Mouse (Mus musculus): ENCODE data around the gene Usp13. TPM values are rescaled to one million over a fixed set of nuclear protein-coding genes. Genes with fewer than 3 reads are reported as not detected.

Usp13 gene
- polyA plus RNA-seq, 1 experiment, result 1.4 TPM

- H3K4me1 ChIP-seq (ENCODE audit: control insufficient read depth, insufficient read depth, low read length), result no peaks in the 10 kb centered on the region
- WGBS, result 1% methylated on average over 2 of the region's 2 CpGs
- H3K4me3 ChIP-seq (replicated peaks; ENCODE audit: control insufficient read depth, low read depth, low read length), result no peak overlapping the region
- no peak overlapping the region for H3K27ac ChIP-seq (ENCODE audit: control insufficient read depth, insufficient read depth, low read depth, low read length, poor library complexity)
- TF ChIP-seq POLR2A (IDR thresholded peaks at IDR 0.05; ENCODE audit: borderline replicate concordance, control insufficient read depth, low read depth, low read length), result no peak
- TF ChIP-seq CTCF (IDR thresholded peaks at IDR 0.05; ENCODE audit: control insufficient read depth, insufficient read depth, low read length), result no peak
These were observed 148.2 kb downstream of the Usp13 start for GRCm38 (mm10) chr3:32965528-32965927.

- no peak overlapping the region for H3K4me3 ChIP-seq (replicated peaks; ENCODE audit: control insufficient read depth, low read depth, low read length)
- TF ChIP-seq CTCF (IDR thresholded peaks at IDR 0.05; ENCODE audit: control insufficient read depth, insufficient read depth, low read length), result no peak
- no peak for TF ChIP-seq POLR2A (IDR thresholded peaks at IDR 0.05; ENCODE audit: borderline replicate concordance, control insufficient read depth, low read depth, low read length)
- WGBS, result 44% methylated on average over 1 of the region's 1 CpGs
- H3K27ac ChIP-seq (ENCODE audit: control insufficient read depth, insufficient read depth, low read depth, low read length, poor library complexity), result no peak overlapping the region
- no peaks in the 10 kb centered on the region for H3K4me1 ChIP-seq (ENCODE audit: control insufficient read depth, insufficient read depth, low read length)
These were observed 151.5 kb downstream of the Usp13 start for GRCm38 (mm10) chr3:32968671-32969425.

GRCm38 (mm10) chr3:32970257-32970656, 152.9 kb downstream of the Usp13 start:
- no peaks in the 10 kb centered on the region for H3K4me1 ChIP-seq (ENCODE audit: control insufficient read depth, insufficient read depth, low read length)
- no peak overlapping the region for H3K4me3 ChIP-seq (replicated peaks; ENCODE audit: control insufficient read depth, low read depth, low read length)
- no peak for TF ChIP-seq POLR2A (IDR thresholded peaks at IDR 0.05; ENCODE audit: borderline replicate concordance, control insufficient read depth, low read depth, low read length)
- no peak for TF ChIP-seq CTCF (IDR thresholded peaks at IDR 0.05; ENCODE audit: control insufficient read depth, insufficient read depth, low read length)
- WGBS, result 83% methylated on average over 1 of the region's 1 CpGs
- no peak overlapping the region for H3K27ac ChIP-seq (ENCODE audit: control insufficient read depth, insufficient read depth, low read depth, low read length, poor library complexity)

- no peak overlapping the region for H3K27ac ChIP-seq (ENCODE audit: control insufficient read depth, insufficient read depth, low read depth, low read length, poor library complexity)
- no peak for TF ChIP-seq POLR2A (IDR thresholded peaks at IDR 0.05; ENCODE audit: borderline replicate concordance, control insufficient read depth, low read depth, low read length)
- TF ChIP-seq CTCF (IDR thresholded peaks at IDR 0.05; ENCODE audit: control insufficient read depth, insufficient read depth, low read length), result no peak
- WGBS, result 11% methylated on average over 6 of the region's 6 CpGs
- no peak overlapping the region for H3K4me3 ChIP-seq (replicated peaks; ENCODE audit: control insufficient read depth, low read depth, low read length)
- H3K4me1 ChIP-seq (ENCODE audit: control insufficient read depth, insufficient read depth, low read length), result no peaks in the 10 kb centered on the region
These were observed 161.9 kb downstream of the Usp13 start for GRCm38 (mm10) chr3:32979238-32979637.

- H3K27ac ChIP-seq (ENCODE audit: control insufficient read depth, insufficient read depth, low read depth, low read length, poor library complexity), result no peak overlapping the region
- TF ChIP-seq POLR2A (IDR thresholded peaks at IDR 0.05; ENCODE audit: borderline replicate concordance, control insufficient read depth, low read depth, low read length), result no peak
- TF ChIP-seq CTCF (IDR thresholded peaks at IDR 0.05; ENCODE audit: control insufficient read depth, insufficient read depth, low read length), result no peak
- no peaks in the 10 kb centered on the region for H3K4me1 ChIP-seq (ENCODE audit: control insufficient read depth, insufficient read depth, low read length)
- H3K4me3 ChIP-seq (replicated peaks; ENCODE audit: control insufficient read depth, low read depth, low read length), result no peak overlapping the region
- 79% methylated on average over 4 of the region's 4 CpGs for WGBS
These were observed 162.6 kb downstream of the Usp13 start for GRCm38 (mm10) chr3:32979981-32980380.

GRCm38 (mm10) chr3:32985141-32985540, 167.8 kb downstream of the Usp13 start:
- no peak overlapping the region for H3K27ac ChIP-seq (ENCODE audit: control insufficient read depth, insufficient read depth, low read depth, low read length, poor library complexity)
- TF ChIP-seq CTCF (IDR thresholded peaks at IDR 0.05; ENCODE audit: control insufficient read depth, insufficient read depth, low read length) (no peak), POLR2A (IDR thresholded peaks at IDR 0.05; ENCODE audit: borderline replicate concordance, control insufficient read depth, low read depth, low read length) (no peak)
- WGBS, result 83% methylated on average over 3 of the region's 3 CpGs
- H3K4me3 ChIP-seq (replicated peaks; ENCODE audit: control insufficient read depth, low read depth, low read length), result no peak overlapping the region
- no peaks in the 10 kb centered on the region for H3K4me1 ChIP-seq (ENCODE audit: control insufficient read depth, insufficient read depth, low read length)

Other genes starting within 250 kb of the Usp13 start
- gene Gnb4, start 201.0 kb upstream of the Usp13 start, polyA plus RNA-seq (2011; ENCODE audit: insufficient read depth, insufficient read length, low replicate concordance, missing spikeins), result 3.3 and 4.2 TPM in 2 replicates
- gene Actl6a, start 111.2 kb upstream of the Usp13 start, polyA plus RNA-seq (2011; ENCODE audit: insufficient read depth, insufficient read length, low replicate concordance, missing spikeins), result 62.6 and 65.0 TPM in 2 replicates
- 41.2 and 89.4 TPM in 2 replicates for gene Ndufb5, start 80.6 kb upstream of the Usp13 start, polyA plus RNA-seq (2011; ENCODE audit: insufficient read depth, insufficient read length, low replicate concordance, missing spikeins)
- gene Mrpl47, start 79.9 kb upstream of the Usp13 start, polyA plus RNA-seq (2011; ENCODE audit: insufficient read depth, insufficient read length, low replicate concordance, missing spikeins), result 12.5 and 38.7 TPM in 2 replicates